7 mouse cellular contexts compared by ENCODE assay signal in the genomic region with DNA sequence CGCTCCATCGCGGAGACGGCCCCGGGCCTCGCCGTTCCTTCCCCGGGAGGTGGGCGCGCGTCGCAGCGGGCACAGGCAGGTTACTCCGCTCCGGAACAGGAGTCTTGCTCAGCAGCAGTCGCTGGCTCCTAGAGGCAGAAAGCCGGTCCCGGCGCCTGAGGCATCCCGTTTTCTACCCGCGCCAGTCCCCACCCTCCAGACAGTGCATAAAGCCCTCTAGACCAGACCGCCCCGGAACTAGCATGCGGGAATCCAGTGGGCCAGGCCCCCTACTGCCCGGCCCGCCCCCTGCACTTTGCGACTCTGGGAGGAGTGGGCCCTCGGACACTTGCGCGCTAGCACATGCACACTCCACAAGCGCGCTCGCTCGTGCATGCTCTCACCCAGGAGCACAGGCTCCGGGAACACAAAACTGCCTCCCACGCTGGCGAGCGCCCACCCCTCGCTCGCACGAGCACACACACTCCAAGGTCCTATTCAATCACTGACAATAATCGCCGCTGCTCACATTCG. TPM values are rescaled to one million over a fixed set of nuclear protein-coding genes. Genes with fewer than 3 reads are reported as not detected.
DNase-seq lines count a peak whose midpoint lies in the region; ATAC-seq and TF ChIP-seq lines count a peak whose summit lies in the region.

A gene (minus strand): TSS at position 180 of the 513 bp plus-strand sequence.

- no peak within 1 kb of the TSS for H3K27ac ChIP-seq in spleen, adult 2 months (ENCODE audit: insufficient read depth, low read length)
- H3K27ac ChIP-seq in embryonic facial prominence, embryonic 11.5 days (replicated peaks; ENCODE audit: low read depth, low read length) = no peak within 1 kb of the TSS
- no peak within 1 kb of the TSS for H3K27ac ChIP-seq in hindbrain, embryonic 11.5 days (ENCODE audit: low read depth, low read length)
- no peak within 1 kb of the TSS for H3K27ac ChIP-seq in stomach, embryonic 16.5 days (ENCODE audit: low read length)

- under 1% methylated on average over 45 of the region's 45 CpGs for WGBS in spleen, adult 2 months
- WGBS in embryonic facial prominence, embryonic 11.5 days = 0% methylated on average over 39 of the region's 45 CpGs
- WGBS in hindbrain, embryonic 11.5 days = under 1% methylated on average over 45 of the region's 45 CpGs
- under 1% methylated on average over 44 of the region's 45 CpGs for WGBS in stomach, embryonic 16.5 days

- TF ChIP-seq POLR2A in spleen, adult 2 months (IDR thresholded peaks at IDR 0.05; ENCODE audit: low read depth, low read length) = no peak

- peak within 1 kb of the TSS; percentile 37 for H3K9ac ChIP-seq in embryonic facial prominence, embryonic 11.5 days (replicated peaks; ENCODE audit: low read length)
- peak within 1 kb of the TSS; percentile 46 for H3K9ac ChIP-seq in hindbrain, embryonic 11.5 days (ENCODE audit: low read depth, low read length)
- H3K9ac ChIP-seq in stomach, embryonic 16.5 days (ENCODE audit: low read length) = peak within 1 kb of the TSS; percentile 63

- DNase-seq in spleen, adult 2 months (ENCODE audit: low read depth in 1 of 2, low spot score in 2 of 2) = no peak
- DNase-seq in spleen, adult 18-20 months = no peak
- DNase-seq in embryonic facial prominence, embryonic 11.5 days (ENCODE audit: low spot score) = peak; percentile 69
- DNase-seq in hindbrain, embryonic 11.5 days (ENCODE audit: low spot score) = peak; percentile 80
- peak; percentile 48 for DNase-seq in left cerebral cortex, postnatal 4 days

- peak within 1 kb of the TSS; percentile 23; the same call in 1 of the 2 replicates for H3K4me3 ChIP-seq in spleen, adult 2 months (ENCODE audit: extremely low read depth, insufficient read depth, insufficient read length)
- H3K4me3 ChIP-seq in embryonic facial prominence, embryonic 11.5 days (ENCODE audit: low read depth, low read length) = peak within 1 kb of the TSS; percentile 57
- H3K4me3 ChIP-seq in hindbrain, embryonic 11.5 days (ENCODE audit: low read depth, low read length) = peak within 1 kb of the TSS; percentile 75
- H3K4me3 ChIP-seq in stomach, embryonic 16.5 days (replicated peaks; ENCODE audit: low read length) = peak within 1 kb of the TSS; percentile 61

- peaks cover 19% of the 10 kb centered on the region for H3K27me3 ChIP-seq in spleen, adult 2 months (ENCODE audit: control insufficient read depth, insufficient read depth, low read length)
- H3K27me3 ChIP-seq in embryonic facial prominence, embryonic 11.5 days (ENCODE audit: control insufficient read depth, insufficient read depth, low read length) = peaks cover 34% of the 10 kb centered on the region
- H3K27me3 ChIP-seq in hindbrain, embryonic 11.5 days (ENCODE audit: control insufficient read depth, insufficient read depth, low read length) = peaks cover 20% of the 10 kb centered on the region
- H3K27me3 ChIP-seq in stomach, embryonic 16.5 days (ENCODE audit: control insufficient read depth, insufficient read depth, low read length) = peaks cover 46% of the 10 kb centered on the region

- intact Hi-C loops in left cerebral cortex, postnatal 4 days (cut with DNase I) = no loop called here

- no peak for TF ChIP-seq CTCF in spleen, adult 2 months (IDR thresholded peaks at IDR 0.05; ENCODE audit: extremely low read depth, insufficient read depth, insufficient read length, insufficient replicate concordance)

- peak within 1 kb of the TSS; percentile 80 for H3K4me2 ChIP-seq in embryonic facial prominence, embryonic 11.5 days (ENCODE audit: low read depth, low read length)
- peak within 1 kb of the TSS; percentile 89 for H3K4me2 ChIP-seq in hindbrain, embryonic 11.5 days (replicated peaks; ENCODE audit: low read depth, low read length)
- peak within 1 kb of the TSS; percentile 99 for H3K4me2 ChIP-seq in stomach, embryonic 16.5 days (ENCODE audit: low read depth, low read length)

- H3K36me3 ChIP-seq in spleen, adult 2 months (ENCODE audit: control insufficient read depth, insufficient read depth, low read length) = no peaks in the 10 kb centered on the region
- no peaks in the 10 kb centered on the region for H3K36me3 ChIP-seq in embryonic facial prominence, embryonic 11.5 days (replicated peaks; ENCODE audit: control insufficient read depth, insufficient read depth, low read depth, low read length)
- H3K36me3 ChIP-seq in hindbrain, embryonic 11.5 days (ENCODE audit: control insufficient read depth, insufficient read depth, low read length) = no peaks in the 10 kb centered on the region
- H3K36me3 ChIP-seq in stomach, embryonic 16.5 days (ENCODE audit: control insufficient read depth, insufficient read depth, low read length) = no peaks in the 10 kb centered on the region

- peaks cover 4% of the 10 kb centered on the region; the same call in 1 of the 2 replicates for H3K4me1 ChIP-seq in spleen, adult 2 months (ENCODE audit: control insufficient read depth, insufficient read depth, insufficient read length)
- peaks cover 7% of the 10 kb centered on the region for H3K4me1 ChIP-seq in embryonic facial prominence, embryonic 11.5 days (ENCODE audit: control insufficient read depth, insufficient read depth, low read length)
- H3K4me1 ChIP-seq in hindbrain, embryonic 11.5 days (replicated peaks; ENCODE audit: control insufficient read depth, insufficient read depth, low read length) = peaks cover 7% of the 10 kb centered on the region
- H3K4me1 ChIP-seq in stomach, embryonic 16.5 days (ENCODE audit: control insufficient read depth, insufficient read depth, low read length) = peaks cover 15% of the 10 kb centered on the region; the same call in 1 of the 2 replicates

- peak; percentile 85 for ATAC-seq in embryonic facial prominence, embryonic 11.5 days (replicated peaks; ENCODE audit: insufficient number of reproducible peaks, low FRiP score, low TSS enrichment, low read depth)
- peak; percentile 89 for ATAC-seq in hindbrain, embryonic 11.5 days (ENCODE audit: low FRiP score)
- peak; percentile 38 for ATAC-seq in megakaryocyte progenitor cell, adult 5-6 weeks (replicated peaks; ENCODE audit: poor library complexity)
- peak; percentile 81 for ATAC-seq in stomach, embryonic 16.5 days (ENCODE audit: insufficient read depth, low FRiP score)

- H3K9me3 ChIP-seq in embryonic facial prominence, embryonic 11.5 days (replicated peaks; ENCODE audit: control insufficient read depth, low read length) = no peaks in the 10 kb centered on the region
- H3K9me3 ChIP-seq in hindbrain, embryonic 11.5 days (ENCODE audit: control insufficient read depth, low read length) = no peaks in the 10 kb centered on the region
- no peaks in the 10 kb centered on the region for H3K9me3 ChIP-seq in stomach, embryonic 16.5 days (replicated peaks; ENCODE audit: control insufficient read depth, low read length)

RNA-seq across cellular contexts. Expression of the gene that starts here (rescaled TPM):
- polyA plus RNA-seq in spleen, adult 2 months (2012; rRNA removed) = 0.08 and 0.12 TPM in 2 replicates
- 1.7 and 2.4 TPM in 2 replicates for polyA plus RNA-seq in embryonic facial prominence, embryonic 11.5 days (2014; fragmentation: Nextera tagmentation; extraction: Ambion mirVana)
- polyA plus RNA-seq in hindbrain, embryonic 11.5 days (2014; fragmentation: Nextera tagmentation; extraction: Ambion mirVana) = 2.7 and 2.9 TPM in 2 replicates
- total RNA-seq in left cerebral cortex, postnatal 4 days (2021) = under 1 TPM; 0.34 to 0.54 TPM
- total RNA-seq in megakaryocyte progenitor cell, adult 5-6 weeks (2015) = not detected in 2 replicates
- under 0.01 TPM in 1 of 2 replicates, not detected in the other for total RNA-seq in megakaryocyte progenitor cell, adult 5-6 weeks (2017)
- polyA plus RNA-seq in stomach, embryonic 16.5 days (2015; fragmentation: Nextera tagmentation; extraction: Ambion mirVana) = 0.61 and 0.63 TPM in 2 replicates

Comparison
In these comparisons a context has a peak if more than half of its experiments do, and no peak if none do; other contexts are left out.
1. Peak in DNase-seq in left cerebral cortex, postnatal 4 days; RNA of the gene not detected or under 1 TPM.
2. Peak in ATAC-seq in megakaryocyte progenitor cell, adult 5-6 weeks; RNA of the gene not detected or under 1 TPM.
3. Peak in ATAC-seq, H3K4me3 ChIP-seq, H3K9ac ChIP-seq and H3K4me2 ChIP-seq in stomach, embryonic 16.5 days; RNA of the gene not detected or under 1 TPM.
4. DNase-seq: peak in embryonic facial prominence, embryonic 11.5 days (single experiment) and hindbrain, embryonic 11.5 days (single experiment); none in spleen, adult 2 months (0 of 2) and spleen, adult 18-20 months (0 of 2).
5. H3K4me3 ChIP-seq: peak in every context shown above with its lines; median percentile 75 in hindbrain, embryonic 11.5 days; 61 in stomach, embryonic 16.5 days; 57 in embryonic facial prominence, embryonic 11.5 days; 23 in spleen, adult 2 months.
6. ATAC-seq: peak in every context shown above with its lines; median percentile 89 in hindbrain, embryonic 11.5 days; 85 in embryonic facial prominence, embryonic 11.5 days; 81 in stomach, embryonic 16.5 days; 38 in megakaryocyte progenitor cell, adult 5-6 weeks.
7. Peak in every context shown above with its lines, with median percentiles within 50 percentile points of each other: H3K4me2 ChIP-seq and H3K9ac ChIP-seq.